Mouse (Mus musculus): ENCODE data around the gene Zbtb32. TPM values are rescaled to one million over a fixed set of nuclear protein-coding genes. Genes with fewer than 3 reads are reported as not detected.

The Zbtb32 gene
- polyA plus RNA-seq, 1 experiment = 3.2 TPM

DNA sequence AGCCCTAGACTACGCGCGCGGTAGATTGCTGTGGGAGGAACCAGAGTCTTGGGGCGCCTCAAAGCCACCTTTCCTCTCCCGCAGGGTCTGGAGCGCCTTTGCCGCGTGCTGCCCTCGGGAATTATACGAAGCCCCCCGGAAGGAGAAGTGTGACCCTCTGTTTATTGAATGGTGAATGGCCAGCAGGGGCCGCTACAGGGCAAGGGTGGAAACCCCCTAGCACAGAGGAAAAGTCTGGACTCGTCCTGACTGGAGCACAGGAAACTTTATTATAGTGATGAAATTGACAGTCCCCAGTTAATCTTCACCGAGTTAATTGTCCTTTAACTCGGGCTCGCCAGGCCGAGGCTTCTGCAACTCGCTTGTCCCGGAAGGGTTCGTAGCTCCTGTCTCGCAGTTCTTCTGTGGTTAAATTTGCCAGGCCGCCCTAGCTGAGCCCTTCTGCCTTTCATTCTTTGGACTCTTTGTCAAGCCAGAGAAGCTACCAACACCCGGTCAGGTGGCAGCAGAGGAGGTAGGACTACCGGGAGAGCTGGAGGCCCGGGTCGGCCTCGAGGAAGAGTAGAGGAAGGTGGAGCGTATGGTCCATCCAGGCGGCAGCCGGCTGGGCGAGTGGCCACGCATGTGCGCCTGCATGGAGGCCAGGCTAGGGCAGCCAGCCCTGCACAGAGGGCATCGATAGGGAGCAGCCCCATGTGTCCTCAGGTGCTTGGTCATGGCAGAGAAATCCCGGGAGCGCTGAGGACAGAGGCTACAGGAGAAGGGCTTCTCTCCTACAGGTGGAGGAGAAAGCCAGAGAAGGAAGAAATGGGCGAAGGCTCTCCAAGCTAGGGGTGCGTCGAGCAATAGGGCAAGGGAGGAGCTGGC is 9.0 kb downstream of the Zbtb32 start:
- DNase-seq = peak; percentile 83
- H3K27me3 ChIP-seq (ENCODE audit: control insufficient read depth, insufficient read depth, low read length) = no peaks in the 10 kb centered on the region
- TF ChIP-seq CTCF (IDR thresholded peaks at IDR 0.05; ENCODE audit: borderline replicate concordance, control insufficient read depth, extremely low read depth, insufficient read depth, low read length, poor library complexity) (peak; percentile 84; the same call in 1 of the 2 replicates), POLR2A (IDR thresholded peaks at IDR 0.05; ENCODE audit: control insufficient read depth, extremely low read depth, insufficient read depth, low read length, poor library complexity) (no peak)
- H3K4me1 ChIP-seq (replicated peaks; ENCODE audit: control insufficient read depth, insufficient read depth, low read length) = peaks cover 10% of the 10 kb centered on the region
- peak overlapping the region; percentile 96 for H3K4me3 ChIP-seq (ENCODE audit: control insufficient read depth, insufficient read depth, low read length)
- 34% methylated on average over 40 of the region's 40 CpGs for WGBS
- H3K27ac ChIP-seq (ENCODE audit: control insufficient read depth, insufficient read depth, low read length) = peak overlapping the region; percentile 24
- H3K36me3 ChIP-seq (ENCODE audit: control insufficient read depth, insufficient read depth, low read length) = peaks cover 16% of the 10 kb centered on the region

DNA sequence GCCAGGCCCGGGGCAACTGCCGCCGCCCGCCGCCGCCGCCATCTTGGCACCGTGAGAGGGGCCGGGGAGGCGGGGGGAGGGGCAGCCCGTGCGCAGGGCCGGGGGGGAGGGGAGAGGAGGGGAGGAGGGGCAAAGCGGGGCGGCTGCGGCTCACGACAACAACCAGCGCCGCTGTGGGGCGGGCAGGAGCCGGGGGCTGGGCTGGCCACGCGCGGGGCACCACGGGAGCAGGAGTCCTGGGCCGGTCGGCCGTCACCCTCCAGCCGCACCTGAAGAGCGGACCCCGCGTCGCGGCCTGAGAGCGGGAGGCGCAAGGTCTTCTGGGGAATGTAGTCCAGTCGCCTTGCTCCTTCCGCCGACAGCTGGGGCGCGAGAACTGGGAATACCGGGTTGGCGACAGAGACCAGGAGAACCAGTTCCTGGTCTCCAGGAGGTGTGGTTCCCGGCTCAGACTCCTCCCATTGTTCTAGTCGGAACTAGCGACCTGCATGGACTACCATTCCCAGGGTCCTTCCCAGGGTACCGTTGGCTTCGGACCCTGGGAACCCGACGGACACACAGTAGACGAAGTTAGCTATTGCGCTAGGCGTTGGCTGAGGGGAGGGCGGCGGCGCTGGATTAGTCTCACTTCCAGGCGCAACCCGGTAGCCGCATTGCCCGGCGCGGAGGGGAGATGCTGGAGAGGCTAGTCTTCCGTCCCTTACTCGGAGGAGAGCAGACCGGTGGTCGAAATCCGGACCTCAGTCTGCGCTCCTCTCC is 9.9 kb downstream of the Zbtb32 start, which contains the start of gene Kmt2b:
Kmt2b (minus strand) TSS at position 51 of the 759 bp plus-strand sequence.
- TF ChIP-seq POLR2A (IDR thresholded peaks at IDR 0.05; ENCODE audit: control insufficient read depth, extremely low read depth, insufficient read depth, low read length, poor library complexity) = peak; percentile 50; the same call in 1 of the 2 replicates
- 0 out of 2 replicates have a peak, but pooled peaks have one; percentile 13 for TF ChIP-seq CTCF (IDR thresholded peaks at IDR 0.05; ENCODE audit: borderline replicate concordance, control insufficient read depth, extremely low read depth, insufficient read depth, low read length, poor library complexity)
- Histone ChIP-seq H3K27me3 (ENCODE audit: control insufficient read depth, insufficient read depth, low read length) (no peaks in the 10 kb centered on the region), H3K27ac (ENCODE audit: control insufficient read depth, insufficient read depth, low read length) (peak within 1 kb of the TSS; percentile 51), H3K4me1 (replicated peaks; ENCODE audit: control insufficient read depth, insufficient read depth, low read length) (peaks cover 10% of the 10 kb centered on the region), H3K4me3 (ENCODE audit: control insufficient read depth, insufficient read depth, low read length) (peak within 1 kb of the TSS; percentile 98), H3K36me3 (ENCODE audit: control insufficient read depth, insufficient read depth, low read length) (peaks cover 23% of the 10 kb centered on the region)
- WGBS = under 1% methylated on average over 64 of the region's 68 CpGs
- DNase-seq = peak; percentile 91

DNA sequence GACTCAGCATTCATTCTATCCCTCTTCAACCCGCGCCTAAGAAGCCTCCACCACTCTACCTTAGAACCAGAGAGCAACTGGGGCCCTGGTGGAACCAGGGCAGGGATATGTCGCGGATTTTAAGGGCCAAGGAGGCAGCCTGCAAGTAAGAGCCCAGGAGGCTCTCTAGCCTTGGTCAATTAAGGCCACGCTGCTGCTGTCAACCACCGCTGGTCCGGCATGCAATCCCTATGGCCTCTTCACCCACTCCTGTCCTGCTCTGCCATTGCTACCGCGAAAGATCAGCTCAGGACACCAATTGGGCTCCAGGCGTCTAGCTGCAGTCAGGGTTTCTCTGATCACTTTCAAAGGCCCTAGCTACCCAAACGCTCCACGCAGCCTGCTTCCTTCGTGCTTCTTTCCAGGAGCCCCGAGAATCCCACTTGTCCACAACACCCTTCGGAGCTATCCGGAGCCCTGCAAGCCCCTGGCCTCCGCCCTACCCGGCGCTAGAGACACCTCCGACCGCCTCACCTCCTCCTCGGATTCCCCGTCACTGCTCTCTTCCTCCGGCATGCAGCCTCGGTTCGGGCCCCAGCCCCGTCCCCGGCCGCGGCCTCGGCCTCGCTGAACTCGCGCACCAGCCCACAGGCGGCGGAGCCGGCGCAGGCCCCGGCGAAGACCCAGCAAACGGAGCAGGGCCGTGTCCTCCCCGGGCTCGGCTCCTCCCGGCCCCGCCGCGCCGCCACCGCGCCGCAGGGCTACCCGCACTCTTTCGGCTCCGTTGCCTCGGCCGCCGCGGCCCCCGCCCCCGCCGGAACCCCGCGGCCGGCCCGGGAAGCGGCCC is 10.7 kb downstream of the Zbtb32 start:
- H3K36me3 ChIP-seq (ENCODE audit: control insufficient read depth, insufficient read depth, low read length) = peaks cover 30% of the 10 kb centered on the region
- TF ChIP-seq CTCF (IDR thresholded peaks at IDR 0.05; ENCODE audit: borderline replicate concordance, control insufficient read depth, extremely low read depth, insufficient read depth, low read length, poor library complexity) (no peak), POLR2A (IDR thresholded peaks at IDR 0.05; ENCODE audit: control insufficient read depth, extremely low read depth, insufficient read depth, low read length, poor library complexity) (peak; percentile 51; the same call in 1 of the 2 replicates)
- H3K27ac ChIP-seq (ENCODE audit: control insufficient read depth, insufficient read depth, low read length) = peak overlapping the region; percentile 51; the same call in 1 of the 2 replicates
- H3K27me3 ChIP-seq (ENCODE audit: control insufficient read depth, insufficient read depth, low read length) = no peaks in the 10 kb centered on the region
- no peak for DNase-seq
- peak overlapping the region; percentile 98 for H3K4me3 ChIP-seq (ENCODE audit: control insufficient read depth, insufficient read depth, low read length)
- peaks cover 10% of the 10 kb centered on the region for H3K4me1 ChIP-seq (replicated peaks; ENCODE audit: control insufficient read depth, insufficient read depth, low read length)
- WGBS = 2% methylated on average over 67 of the region's 67 CpGs

DNA sequence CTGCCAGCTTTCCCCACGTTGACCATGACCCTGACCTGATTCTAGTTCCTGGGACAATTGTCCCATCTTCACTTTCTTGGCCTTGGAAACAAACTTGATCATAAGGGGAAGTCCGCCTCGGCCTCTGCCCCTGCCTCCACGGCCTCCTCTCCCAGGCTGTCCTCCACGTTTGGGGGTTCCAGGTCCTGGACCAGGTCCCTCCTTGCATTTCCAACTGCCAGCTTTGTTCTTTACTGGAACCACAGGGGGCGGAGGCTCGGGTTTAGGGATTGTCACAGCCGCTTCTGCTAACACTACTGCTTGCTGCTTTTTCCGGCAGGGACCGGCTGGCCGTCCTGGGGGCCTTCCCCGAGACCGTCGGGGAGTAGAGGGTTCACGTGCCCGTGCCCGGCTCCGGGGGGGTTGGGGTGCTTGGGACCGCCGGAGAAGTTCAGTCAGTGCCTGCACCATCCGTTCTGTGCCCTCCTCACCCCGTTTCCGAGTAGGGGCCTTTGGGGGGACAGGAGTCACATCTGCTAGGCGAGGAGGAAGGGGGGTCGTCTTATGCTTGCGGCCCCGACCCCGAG is 12.2 kb downstream of the Zbtb32 start:
- DNase-seq = no peak
- TF ChIP-seq CTCF (IDR thresholded peaks at IDR 0.05; ENCODE audit: borderline replicate concordance, control insufficient read depth, extremely low read depth, insufficient read depth, low read length, poor library complexity) (no peak), POLR2A (IDR thresholded peaks at IDR 0.05; ENCODE audit: control insufficient read depth, extremely low read depth, insufficient read depth, low read length, poor library complexity) (no peak)
- H3K27me3 ChIP-seq (ENCODE audit: control insufficient read depth, insufficient read depth, low read length) = no peaks in the 10 kb centered on the region
- H3K36me3 ChIP-seq (ENCODE audit: control insufficient read depth, insufficient read depth, low read length) = peaks cover 42% of the 10 kb centered on the region
- peaks cover 10% of the 10 kb centered on the region for H3K4me1 ChIP-seq (replicated peaks; ENCODE audit: control insufficient read depth, insufficient read depth, low read length)
- no peak overlapping the region for H3K27ac ChIP-seq (ENCODE audit: control insufficient read depth, insufficient read depth, low read length)
- WGBS = 97% methylated on average over 28 of the region's 28 CpGs
- no peak overlapping the region for H3K4me3 ChIP-seq (ENCODE audit: control insufficient read depth, insufficient read depth, low read length)

GRCm38 (mm10) chr7:30585170-30585569 is 13.5 kb downstream of the Zbtb32 start:
- peaks cover 10% of the 10 kb centered on the region for H3K4me1 ChIP-seq (replicated peaks; ENCODE audit: control insufficient read depth, insufficient read depth, low read length)
- H3K4me3 ChIP-seq (ENCODE audit: control insufficient read depth, insufficient read depth, low read length) = no peak overlapping the region
- no peak overlapping the region for H3K27ac ChIP-seq (ENCODE audit: control insufficient read depth, insufficient read depth, low read length)
- no peak for DNase-seq
- H3K27me3 ChIP-seq (ENCODE audit: control insufficient read depth, insufficient read depth, low read length) = no peaks in the 10 kb centered on the region
- peaks cover 53% of the 10 kb centered on the region for H3K36me3 ChIP-seq (ENCODE audit: control insufficient read depth, insufficient read depth, low read length)
- TF ChIP-seq CTCF (IDR thresholded peaks at IDR 0.05; ENCODE audit: borderline replicate concordance, control insufficient read depth, extremely low read depth, insufficient read depth, low read length, poor library complexity) (no peak), POLR2A (IDR thresholded peaks at IDR 0.05; ENCODE audit: control insufficient read depth, extremely low read depth, insufficient read depth, low read length, poor library complexity) (no peak)
- WGBS = 98% methylated on average over 7 of the region's 7 CpGs
